Mouse (Mus musculus) urinary bladder, postnatal 25 days (tissue): ENCODE data around the gene Pdzd9.

ENCODE experiments used
- DNase-seq: peaks from one replicate; pipeline ENCODE4 v3.0.0; 2022; ENCODE audit warnings: low spot score

Pdzd9 gene

DNA sequence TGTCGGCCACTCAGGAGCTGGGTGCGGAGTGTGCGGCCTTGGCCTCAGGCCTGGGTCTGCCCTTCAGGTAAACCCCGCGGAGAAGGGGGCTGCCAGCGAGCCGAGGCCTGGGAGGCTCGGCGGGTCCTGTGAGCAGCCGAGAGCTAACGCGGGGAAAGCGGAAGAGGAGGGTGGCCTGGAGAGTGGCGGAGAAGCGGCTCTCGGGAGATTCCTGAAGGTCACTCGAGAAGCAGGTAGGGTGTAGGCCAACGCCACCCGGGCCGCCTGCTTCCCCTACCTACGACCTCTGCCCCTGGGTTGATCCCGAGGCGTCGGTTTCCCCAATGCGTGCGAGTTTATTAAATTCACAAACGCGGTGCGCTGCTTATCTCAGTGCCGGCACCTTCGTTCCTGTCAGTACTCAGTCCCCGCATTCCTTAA lies 34.8 kb downstream of the Pdzd9 start:
- DNase-seq = no peak

DNA sequence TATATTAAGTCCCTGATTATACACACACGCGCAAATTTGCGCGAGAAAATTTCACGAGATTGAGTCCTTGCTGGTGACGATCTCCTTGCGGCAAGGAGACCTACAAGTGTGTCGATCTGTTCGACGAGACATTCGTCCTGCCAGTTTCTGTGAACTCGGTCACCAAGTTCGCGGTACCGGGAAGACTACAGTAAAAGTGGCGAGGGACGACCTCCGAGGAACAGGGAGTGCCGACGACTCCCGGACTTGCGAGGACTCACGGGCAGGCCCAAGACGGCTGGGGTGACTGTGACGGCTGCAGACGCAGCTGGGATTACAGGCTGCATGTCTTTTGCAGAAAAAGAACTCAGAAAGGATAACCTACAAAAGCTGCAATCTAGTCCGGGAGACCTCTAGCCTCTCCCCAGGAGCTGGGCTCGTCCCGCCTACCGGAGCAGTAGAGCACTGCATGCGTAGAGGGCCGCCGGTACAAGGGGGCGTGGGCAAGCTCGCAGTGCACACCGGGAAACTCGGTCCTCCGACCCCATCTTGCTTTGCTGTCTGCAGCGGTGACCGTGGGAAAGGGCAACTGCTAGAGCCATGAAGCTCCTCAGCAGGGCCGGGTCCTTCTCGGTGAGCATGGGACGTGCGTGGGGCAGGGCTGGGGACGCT lies 35.3 kb downstream of the Pdzd9 start, which contains the start of gene Uqcrc2:
TSS of gene Uqcrc2 (plus strand) at position 466 of the 651 bp plus-strand sequence.
- peak; percentile 78 for DNase-seq

DNA sequence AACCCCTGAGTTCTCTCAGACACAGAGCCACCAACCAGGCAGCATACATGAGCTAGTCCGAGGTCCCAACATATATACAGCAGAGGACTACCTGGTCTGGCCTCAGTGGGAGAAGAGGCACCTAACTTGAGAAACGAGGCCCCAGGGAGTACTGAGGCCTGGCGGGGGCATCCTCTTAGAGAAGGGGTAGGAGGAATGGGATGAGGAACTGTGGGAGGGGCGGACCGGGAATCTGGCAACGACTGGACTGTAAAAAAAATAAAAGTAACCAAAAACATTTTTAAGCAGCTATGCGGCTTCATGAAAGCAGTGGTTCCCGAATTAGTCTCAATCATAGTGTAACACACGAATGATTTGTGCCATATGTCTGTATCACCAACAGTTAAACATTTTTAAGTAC lies 35.8 kb downstream of the Pdzd9 start:
- DNase-seq = no peak

DNA sequence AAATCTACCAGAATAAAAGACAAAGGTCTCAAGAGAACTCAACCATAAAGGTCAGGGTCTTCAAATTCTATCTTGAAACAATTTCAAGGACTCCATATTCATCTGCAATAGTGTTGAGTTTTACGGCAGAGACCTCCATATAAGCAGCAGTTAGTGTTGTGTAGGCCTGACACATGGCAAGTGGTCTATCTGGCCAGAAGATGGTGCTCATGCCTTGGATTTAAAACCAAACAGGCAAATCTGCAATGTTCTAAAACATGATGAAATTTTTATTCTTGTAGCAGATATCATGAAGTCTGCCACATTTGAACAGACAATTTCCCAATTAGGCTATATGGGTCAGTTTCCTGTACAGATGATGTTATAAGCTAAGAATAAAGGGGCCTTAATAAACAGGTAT lies 37.6 kb downstream of the Pdzd9 start:
- no peak for DNase-seq

DNA sequence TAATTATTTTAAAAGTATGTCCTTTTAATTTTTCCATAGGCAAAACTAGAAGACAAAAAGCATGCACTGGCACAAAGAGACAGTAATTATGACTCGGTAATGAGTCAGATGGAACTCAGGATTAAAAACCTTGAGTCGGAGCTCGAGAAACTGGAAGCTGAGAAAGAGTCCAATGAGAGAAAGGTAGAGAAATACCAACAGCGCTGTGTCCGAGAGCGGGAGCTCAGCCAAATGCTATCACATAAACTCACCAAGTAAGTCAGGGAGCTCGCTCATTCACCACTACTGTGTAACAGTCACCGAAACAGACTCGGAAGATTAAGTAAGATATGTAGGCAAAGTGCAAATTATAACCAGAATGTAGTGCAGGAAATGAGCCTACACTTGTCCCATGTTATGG lies 49.3 kb downstream of the Pdzd9 start:
- no peak for DNase-seq

DNA sequence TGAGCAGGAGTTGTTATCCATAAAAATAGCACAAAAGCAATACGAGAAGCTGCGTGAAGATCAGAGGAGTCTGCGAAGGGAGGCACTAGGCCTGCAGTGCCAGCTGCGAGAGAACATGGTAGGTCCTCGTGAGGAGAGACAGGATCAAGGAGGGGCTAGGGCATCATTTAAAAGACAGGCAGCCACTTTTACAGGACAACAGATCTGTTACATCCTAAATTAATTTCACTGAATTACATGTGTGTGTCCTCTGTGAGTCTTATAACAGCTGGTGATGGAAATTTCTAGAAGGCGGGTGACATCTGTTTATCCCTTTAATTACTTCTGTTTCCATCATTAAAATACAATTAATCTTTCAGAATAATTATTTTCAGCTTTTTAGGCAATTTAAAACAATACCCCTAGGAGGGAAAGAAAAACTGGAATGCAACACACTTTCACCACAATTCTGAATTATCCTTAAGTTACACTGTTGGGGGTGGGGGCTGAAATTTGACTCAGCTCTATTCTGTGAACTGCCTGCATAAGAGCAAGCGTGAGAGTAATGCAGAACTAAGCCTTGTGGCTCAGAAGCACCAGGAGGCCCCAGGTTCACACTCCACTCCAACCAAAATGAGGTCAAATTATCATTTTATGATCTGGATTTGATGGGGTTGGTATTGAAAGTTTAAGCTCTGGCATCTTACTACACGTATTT lies 49.9 kb downstream of the Pdzd9 start:
- no peak for DNase-seq
